Comparison of ENCODE assay signal across 17 mouse cellular contexts in genomic region chr11:26683850-26684249, GRCm38 (mm10).
"Had no signal": no experiment of that assay in that cellular context is flagged by ENCODE, and none has a peak within 500 bp of the region (broad histone marks: within the 10 kb centered on the region; RNA-seq: fewer than 3 reads in every experiment).

No protein-coding gene starts in this region.

- H3K9ac ChIP-seq: liver, embryonic 15.5 days; liver, postnatal 0 days; lung, embryonic 15.5 days; midbrain, embryonic 13.5 days; midbrain, embryonic 15.5 days; neural tube, embryonic 12.5 days had no signal

- DNase-seq: liver, postnatal 0 days; lung, adult 2 months; lung, postnatal 14 days; lung, postnatal 36 days; right cerebral cortex, postnatal 14 days; thymus, adult 2 months; thymus, postnatal 14 days; thymus, postnatal 36 days had no signal

- H3K36me3 ChIP-seq: liver, embryonic 15.5 days; lung, embryonic 15.5 days; midbrain, embryonic 13.5 days; midbrain, embryonic 15.5 days; neural tube, embryonic 12.5 days had no signal

- ATAC-seq: liver, postnatal 0 days; lung, postnatal 0 days; midbrain, embryonic 13.5 days; midbrain, embryonic 15.5 days had no signal

- H3K9me3 ChIP-seq: liver, embryonic 15.5 days; lung, embryonic 15.5 days; megakaryocyte, embryonic 14.5 days; midbrain, embryonic 13.5 days; midbrain, embryonic 15.5 days; neural tube, embryonic 12.5 days had no signal

- H3K4me2 ChIP-seq: liver, embryonic 15.5 days; lung, embryonic 15.5 days; midbrain, embryonic 11.5 days; midbrain, embryonic 13.5 days; midbrain, embryonic 15.5 days; neural tube, embryonic 12.5 days had no signal

- H3K27ac ChIP-seq: liver, embryonic 15.5 days; lung, embryonic 15.5 days; macrophage; midbrain, embryonic 13.5 days; midbrain, embryonic 15.5 days; neural tube, embryonic 12.5 days had no signal

- H3K27me3 ChIP-seq: liver, embryonic 15.5 days; lung, embryonic 15.5 days; megakaryocyte, embryonic 14.5 days; midbrain, embryonic 13.5 days; midbrain, embryonic 15.5 days; neural tube, embryonic 12.5 days had no signal

- H3K4me1 ChIP-seq: liver, embryonic 15.5 days; lung, embryonic 15.5 days; midbrain, embryonic 13.5 days; midbrain, embryonic 15.5 days; neural tube, embryonic 12.5 days had no signal

- H3K4me3 ChIP-seq: liver, embryonic 15.5 days; lung, embryonic 15.5 days; megakaryocyte, embryonic 14.5 days; midbrain, embryonic 13.5 days; midbrain, embryonic 15.5 days; neural tube, embryonic 12.5 days had no signal
